31 mouse cellular contexts compared by ENCODE assay signal in genomic region chr3:22976801-22977200, GRCm38 (mm10).
"Had no signal": no experiment of that assay in that cellular context is flagged by ENCODE, and none has a peak within 500 bp of the region (broad histone marks: within the 10 kb centered on the region; RNA-seq: fewer than 3 reads in every experiment).

No protein-coding gene starts in this region.

- ATAC-seq: liver, postnatal 0 days; lung, postnatal 0 days; midbrain, embryonic 13.5 days; midbrain, embryonic 15.5 days; midbrain, embryonic 16.5 days had no signal

- H3K27me3 ChIP-seq: limb, embryonic 12.5 days; limb, embryonic 13.5 days; limb, embryonic 15.5 days; liver, embryonic 13.5 days; liver, embryonic 15.5 days; lung, embryonic 15.5 days; megakaryocyte, embryonic 14.5 days; midbrain, embryonic 12.5 days; midbrain, embryonic 13.5 days; midbrain, embryonic 15.5 days; neural tube, embryonic 12.5 days had no signal

- H3K4me3 ChIP-seq: limb, embryonic 10.5 days; limb, embryonic 12.5 days; limb, embryonic 13.5 days; limb, embryonic 15.5 days; liver, embryonic 13.5 days; liver, embryonic 15.5 days; lung, embryonic 15.5 days; megakaryocyte, embryonic 14.5 days; midbrain, embryonic 10.5 days; midbrain, embryonic 12.5 days; midbrain, embryonic 13.5 days; midbrain, embryonic 15.5 days; myocyte; neural tube, embryonic 12.5 days had no signal

- H3K27ac ChIP-seq: limb, embryonic 10.5 days; limb, embryonic 12.5 days; limb, embryonic 13.5 days; limb, embryonic 15.5 days; liver, embryonic 13.5 days; liver, embryonic 14.5 days; liver, embryonic 15.5 days; lung, embryonic 15.5 days; macrophage; midbrain, embryonic 10.5 days; midbrain, embryonic 12.5 days; midbrain, embryonic 13.5 days; midbrain, embryonic 15.5 days; neural tube, embryonic 12.5 days had no signal

- H3K9ac ChIP-seq: limb, embryonic 12.5 days; limb, embryonic 13.5 days; limb, embryonic 15.5 days; liver, embryonic 13.5 days; liver, embryonic 14.5 days; liver, embryonic 15.5 days; liver, postnatal 0 days; lung, embryonic 14.5 days; lung, embryonic 15.5 days; midbrain, embryonic 12.5 days; midbrain, embryonic 13.5 days; midbrain, embryonic 15.5 days; neural tube, embryonic 12.5 days had no signal

- DNase-seq: left cerebral cortex, postnatal 4 days; liver; liver, embryonic 13.5 days; liver, postnatal 0 days; lung, adult 18-20 months; lung, adult 2 months; lung, embryonic 14.5 days; lung, postnatal 10 days; lung, postnatal 14 days; lung, postnatal 36 days; lung, postnatal 4 days; midbrain, embryonic 14.5 days had no signal

- H3K4me1 ChIP-seq: limb, embryonic 10.5 days; limb, embryonic 12.5 days; limb, embryonic 13.5 days; limb, embryonic 15.5 days; liver, embryonic 13.5 days; liver, embryonic 15.5 days; lung, embryonic 15.5 days; megakaryocyte, embryonic 14.5 days; midbrain, embryonic 10.5 days; midbrain, embryonic 12.5 days; midbrain, embryonic 13.5 days; midbrain, embryonic 15.5 days; neural tube, embryonic 12.5 days had no signal

- H3K4me2 ChIP-seq: limb, embryonic 12.5 days; limb, embryonic 13.5 days; limb, embryonic 15.5 days; liver, embryonic 11.5 days; liver, embryonic 13.5 days; liver, embryonic 15.5 days; lung, embryonic 14.5 days; lung, embryonic 15.5 days; midbrain, embryonic 11.5 days; midbrain, embryonic 12.5 days; midbrain, embryonic 13.5 days; midbrain, embryonic 15.5 days; neural tube, embryonic 12.5 days had no signal

- H3K9me3 ChIP-seq: limb, embryonic 10.5 days; limb, embryonic 12.5 days; limb, embryonic 13.5 days; limb, embryonic 15.5 days; liver, embryonic 13.5 days; liver, embryonic 15.5 days; lung, embryonic 15.5 days; megakaryocyte, embryonic 14.5 days; midbrain, embryonic 10.5 days; midbrain, embryonic 12.5 days; midbrain, embryonic 13.5 days; midbrain, embryonic 15.5 days; neural tube, embryonic 12.5 days had no signal

- H3K36me3 ChIP-seq: limb, embryonic 10.5 days; limb, embryonic 12.5 days; limb, embryonic 13.5 days; limb, embryonic 15.5 days; liver, embryonic 13.5 days; liver, embryonic 15.5 days; lung, embryonic 15.5 days; midbrain, embryonic 10.5 days; midbrain, embryonic 12.5 days; midbrain, embryonic 13.5 days; midbrain, embryonic 15.5 days; neural tube, embryonic 12.5 days had no signal
